Mouse (Mus musculus) hindlimb bud, embryonic 11.5 days (tissue): Measurements from ENCODE around the gene Htr2a.

Experiments used
- DNase-seq: peaks from one replicate; pipeline ENCODE4 v3.0.0-alpha.2; 2012; ENCODE audit warnings: low read depth, low spot score; ENCODE audit errors: extremely low spot score

Gene Htr2a

DNA sequence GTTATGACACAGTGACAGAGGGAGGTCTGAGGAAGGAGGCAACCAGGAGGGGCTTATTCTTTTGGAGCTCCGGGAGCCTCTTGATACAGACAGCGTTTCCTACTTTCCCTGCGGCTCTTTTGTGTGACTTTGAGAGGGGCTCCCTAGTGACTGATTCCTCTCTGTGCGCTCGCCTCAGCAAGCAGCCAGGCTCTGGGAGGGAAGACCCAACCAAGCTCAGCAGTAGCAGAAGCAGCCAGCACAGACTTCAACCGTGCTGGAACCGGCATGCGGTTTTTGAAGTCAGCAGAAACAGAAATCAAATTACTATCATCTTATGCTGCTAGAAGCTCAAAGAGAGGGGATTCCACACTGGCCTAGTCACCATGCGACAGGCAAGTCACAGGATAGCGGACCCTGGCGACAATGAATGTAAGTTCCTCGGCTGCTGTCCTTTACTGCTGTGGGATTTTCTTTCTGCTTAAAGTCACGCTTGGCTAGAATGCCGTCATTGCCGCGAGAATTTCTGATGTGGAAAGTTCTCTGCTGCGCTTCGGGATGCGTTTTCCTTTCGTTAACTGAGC, at the start of gene Htr2a:
Gene Htr2a (plus strand): TSS at position 22 of the 563 bp plus-strand sequence.
- DNase-seq, result no peak

GRCm38 (mm10) chr14:74601333-74602087, 39.1 kb upstream of the Htr2a start:
- DNase-seq, result no peak

DNA sequence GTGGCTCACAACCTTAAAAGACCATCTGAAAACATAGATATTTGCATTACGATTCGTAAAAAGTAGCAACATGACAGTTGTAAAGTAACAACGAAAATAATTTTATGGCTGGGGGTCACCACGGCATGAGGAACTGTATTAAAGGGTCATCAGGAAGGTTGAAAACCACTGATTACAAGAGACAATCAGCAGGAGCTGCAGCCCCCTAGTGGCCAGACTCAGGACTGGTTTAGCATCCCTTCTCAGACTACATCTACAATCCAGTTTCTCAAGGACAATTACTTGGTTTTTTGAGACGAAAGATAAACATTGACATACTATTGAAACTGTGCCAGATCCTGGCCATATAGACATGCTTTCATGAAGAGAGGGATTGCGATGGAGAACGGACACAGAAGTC, 38.1 kb upstream of the Htr2a start:
- peak; percentile 6 for DNase-seq

GRCm38 (mm10) chr14:74603131-74603766, 37.4 kb upstream of the Htr2a start:
- no peak for DNase-seq

- DNase-seq, result no peak
Observed at GRCm38 (mm10) chr14:74611326-74611725, 29.3 kb upstream of the Htr2a start.

DNA sequence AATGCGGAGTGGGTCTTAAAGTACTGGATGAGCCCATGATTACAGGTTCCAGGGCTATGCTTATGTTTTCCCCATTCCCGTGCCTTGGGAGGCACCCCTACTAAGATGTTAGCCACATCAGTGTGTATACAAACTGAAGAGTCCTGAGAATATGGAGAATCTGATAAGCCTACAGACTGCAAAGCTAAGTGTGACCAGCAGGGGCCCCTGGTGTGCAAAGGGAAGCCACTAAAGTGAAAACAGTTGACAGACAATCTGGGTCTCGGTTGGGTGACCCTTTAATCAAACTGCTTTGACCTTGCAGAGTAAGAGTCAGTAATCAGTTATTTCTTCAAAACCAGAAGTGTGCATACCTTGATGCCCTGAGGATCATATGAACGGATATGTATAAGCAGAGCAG, 21.8 kb upstream of the Htr2a start:
- no peak for DNase-seq

DNA sequence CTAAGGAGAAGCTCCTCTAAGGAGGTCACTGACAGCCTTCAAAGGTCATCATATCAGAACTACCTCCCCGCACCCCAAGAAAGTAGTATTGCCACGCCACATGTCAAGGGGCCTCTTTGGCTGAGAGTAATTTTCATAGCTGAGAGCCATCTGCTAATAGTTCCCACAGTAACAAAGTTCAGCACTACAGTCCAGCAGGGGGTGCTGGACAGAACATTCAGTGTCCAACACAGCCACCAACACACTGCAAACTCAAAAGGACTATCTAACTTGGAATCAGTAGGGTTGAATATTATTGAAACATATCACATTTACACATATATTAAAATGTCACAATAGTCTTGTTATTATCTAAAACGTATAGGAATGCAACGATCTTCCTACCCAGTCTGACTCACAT, 2.6 kb upstream of the Htr2a start:
- no peak for DNase-seq

GRCm38 (mm10) chr14:74641668-74642230, 1.1 kb downstream of the Htr2a start:
- no peak for DNase-seq

DNA sequence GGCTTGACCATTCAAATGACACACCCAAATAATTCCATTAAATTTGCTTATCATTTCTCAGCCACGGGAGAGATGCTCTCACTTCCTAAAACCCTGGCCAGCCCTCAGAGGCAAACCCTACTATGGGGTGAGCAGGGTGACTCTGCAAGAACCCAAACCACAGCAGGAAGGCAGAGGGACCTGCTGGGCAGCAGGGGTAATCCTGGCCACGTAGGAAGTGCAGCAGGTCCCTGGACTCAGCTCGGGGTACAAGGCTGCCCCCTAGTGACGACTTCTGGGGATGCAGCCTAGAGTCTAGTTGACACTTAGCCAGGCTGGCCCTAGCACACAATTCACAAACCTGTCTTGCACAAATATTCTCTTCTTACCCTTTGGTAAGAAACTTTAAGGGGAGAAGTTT, 2.7 kb downstream of the Htr2a start:
- DNase-seq, result peak; percentile 53

DNA sequence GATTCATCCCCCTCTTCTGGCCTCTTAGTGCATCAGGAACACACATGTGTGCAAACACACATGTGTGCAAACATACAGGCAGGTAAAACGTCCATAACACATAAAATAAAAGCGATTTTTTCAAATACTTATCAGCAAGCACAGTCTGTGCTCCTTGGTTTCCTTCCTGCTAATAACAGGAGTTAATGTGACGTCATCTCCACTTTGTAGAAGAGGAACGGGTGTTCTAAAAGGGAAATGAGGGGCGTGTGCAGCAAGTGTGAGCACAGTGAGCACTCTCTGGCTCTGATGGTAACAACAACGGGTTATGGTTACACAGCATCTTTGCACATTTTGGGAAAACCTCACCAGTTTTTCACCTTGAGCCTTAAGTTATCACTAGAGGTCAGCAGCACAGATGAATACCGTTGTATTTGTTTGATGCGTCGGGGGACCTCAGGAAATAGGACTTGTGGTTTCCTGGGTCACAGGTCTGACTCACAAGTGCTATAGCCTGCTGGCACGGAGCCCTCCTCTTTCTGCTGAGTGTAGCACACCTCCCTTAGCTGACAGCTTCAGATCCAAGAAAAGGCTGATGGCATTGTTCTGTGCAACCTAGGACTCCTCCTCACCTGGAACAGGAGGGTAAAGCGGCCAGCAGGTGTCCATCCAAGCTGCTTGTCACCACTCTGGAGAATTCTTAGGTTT, 5.6 kb downstream of the Htr2a start:
- DNase-seq, result no peak

GRCm38 (mm10) chr14:74650001-74650400, 9.4 kb downstream of the Htr2a start:
- DNase-seq, result no peak

GRCm38 (mm10) chr14:74651678-74652077, 11.0 kb downstream of the Htr2a start:
- DNase-seq, result no peak

DNA sequence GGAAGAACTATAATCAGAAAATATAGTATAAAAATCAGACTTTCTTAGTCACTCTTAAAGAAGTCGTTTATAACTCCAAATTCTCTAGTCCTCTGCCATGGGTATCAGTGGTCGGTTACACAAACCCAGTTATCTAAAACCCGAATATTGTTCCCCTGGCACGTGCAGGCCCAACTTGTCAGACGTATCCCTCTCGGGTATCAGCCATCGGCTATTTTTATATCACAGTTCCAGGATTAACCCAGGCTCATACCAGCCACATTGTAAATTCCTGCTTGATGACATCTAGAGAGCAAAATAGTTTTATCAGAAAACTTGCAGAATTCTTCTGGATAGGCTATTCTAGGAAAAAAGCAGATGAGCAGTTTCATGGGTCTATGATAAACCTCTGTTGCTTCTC, 16.6 kb downstream of the Htr2a start:
- no peak for DNase-seq

- DNase-seq, result no peak
Observed at GRCm38 (mm10) chr14:74659411-74659841, 18.8 kb downstream of the Htr2a start.

DNA sequence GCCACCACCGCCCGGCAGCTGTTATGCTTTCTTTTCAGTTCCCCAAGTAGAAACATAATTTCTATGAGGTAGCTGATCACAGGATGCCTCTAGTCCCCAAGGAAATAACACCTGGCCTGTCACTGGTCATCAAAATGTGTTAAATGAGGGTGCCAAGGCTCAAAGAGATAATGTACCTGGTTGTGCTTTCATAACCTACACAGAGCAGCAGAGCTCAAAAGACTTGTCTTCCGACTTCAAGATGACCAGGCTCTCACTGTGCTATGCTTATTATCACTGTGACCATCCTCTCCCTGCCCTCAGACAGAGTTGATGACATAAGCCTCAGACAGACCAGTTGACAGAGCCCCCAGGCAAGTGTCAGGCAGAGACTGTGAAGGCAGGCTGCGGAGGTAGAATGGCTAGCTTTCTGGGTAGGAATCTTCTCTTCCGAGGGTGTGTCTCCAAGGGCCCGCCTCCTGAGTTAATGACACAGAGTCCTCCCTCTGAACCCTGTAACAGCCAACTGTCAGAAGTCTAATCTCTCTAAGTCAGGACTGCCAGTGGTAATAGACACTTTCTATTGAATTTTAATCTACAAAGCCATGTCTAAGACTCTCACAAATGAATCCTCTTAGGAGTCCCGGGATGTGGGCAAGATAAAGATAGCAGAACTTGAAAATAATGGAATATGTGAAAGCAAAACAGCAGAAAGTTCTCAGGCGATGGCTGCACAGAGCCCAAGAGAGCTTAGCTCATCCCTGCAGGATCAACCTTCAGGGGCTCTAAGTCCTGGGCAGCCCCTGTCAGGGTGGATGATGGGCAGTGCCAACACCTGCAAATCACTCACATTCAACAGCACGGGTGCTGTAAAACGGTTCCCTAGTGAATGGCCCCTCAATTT, 31.7 kb downstream of the Htr2a start:
- no peak for DNase-seq

DNA sequence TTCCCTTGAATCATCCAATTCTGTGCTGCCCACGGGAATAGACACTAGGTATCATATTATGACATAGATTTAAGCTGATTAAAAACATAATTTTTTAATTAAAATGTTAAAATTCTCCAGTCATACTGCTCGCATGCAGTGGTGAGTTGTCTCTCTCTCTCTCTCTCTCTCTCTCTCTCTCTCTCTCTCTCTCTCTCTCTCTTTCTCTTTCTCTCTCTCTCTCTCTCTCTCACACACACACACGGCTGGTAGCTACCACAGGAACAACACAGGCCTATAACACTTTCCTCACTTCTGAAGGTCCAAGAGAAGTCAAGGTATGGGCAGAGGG, 32.3 kb downstream of the Htr2a start:
- DNase-seq, result no peak

DNA sequence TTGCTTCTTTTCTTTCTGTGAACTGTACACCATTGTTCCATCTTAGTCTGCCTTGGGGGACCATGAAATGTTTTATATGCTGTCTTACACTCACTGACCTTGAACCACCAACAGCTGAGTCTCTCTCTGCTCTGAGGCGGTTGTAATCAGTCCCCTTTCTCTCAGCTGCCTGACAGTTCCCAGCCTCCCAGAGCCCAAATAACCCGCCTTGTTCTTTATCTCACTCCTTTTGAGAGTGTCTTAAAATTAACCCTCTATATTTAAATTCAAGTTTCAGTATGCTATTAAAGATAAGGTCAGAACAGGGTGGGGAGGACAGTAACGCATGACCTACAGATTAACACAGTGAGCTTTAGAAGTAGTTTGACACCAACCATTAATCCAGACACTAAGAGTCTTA, 32.9 kb downstream of the Htr2a start:
- no peak for DNase-seq

- no peak for DNase-seq
Observed at GRCm38 (mm10) chr14:74679841-74680240, 39.2 kb downstream of the Htr2a start.

DNA sequence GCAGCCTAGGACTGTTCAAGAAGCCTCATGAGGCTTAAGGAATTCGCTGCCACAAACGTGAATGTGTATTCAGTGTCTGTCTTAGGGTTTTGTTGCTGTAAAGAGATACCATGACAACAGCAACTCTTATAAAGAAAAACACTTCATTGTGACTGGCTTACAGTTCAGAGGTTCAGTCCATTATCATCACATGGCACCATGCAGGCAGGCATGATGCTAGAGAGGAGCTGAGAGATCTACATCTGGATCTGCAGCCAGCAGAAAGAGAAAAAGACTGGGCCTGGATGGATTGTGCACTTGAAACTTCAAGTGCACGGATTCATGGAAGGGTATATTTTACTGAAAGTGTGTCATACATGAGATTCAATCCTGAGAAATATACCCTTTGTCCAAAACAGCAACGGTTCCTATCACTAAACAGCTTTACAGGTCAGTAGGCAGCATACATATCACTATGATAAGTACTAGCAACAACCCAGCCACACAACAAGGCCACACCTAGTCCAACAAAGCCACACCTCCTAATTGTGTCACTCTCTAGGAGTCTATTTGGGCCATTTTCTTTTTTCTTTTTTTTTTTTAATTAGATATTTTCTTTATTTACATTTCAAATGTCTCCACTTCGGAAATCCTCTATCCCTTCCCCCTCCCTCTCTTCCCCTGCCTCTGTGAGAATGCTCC, 43.8 kb downstream of the Htr2a start:
- DNase-seq, result no peak

- no peak for DNase-seq
Observed at GRCm38 (mm10) chr14:74691963-74692362, 51.3 kb downstream of the Htr2a start.
